Mouse (Mus musculus) kidney, adult 2 months (tissue): ENCODE measurements around the gene Ror2. TPM values are rescaled to one million over a fixed set of nuclear protein-coding genes. Genes with fewer than 3 reads are reported as not detected.

Source experiments
- DNase-seq: peaks from one replicate; pipeline ENCODE4 v3.0.0; 2021
- H3K27ac ChIP-seq: fragments of 200-500 bp; 2 replicates; pipeline ENCODE4 v1.5.1; 2012; ENCODE audit warnings: low read depth, low read length, control low read depth, inconsistent platforms; ENCODE audit not compliant: insufficient read depth
- H3K27me3 ChIP-seq: fragments of 200-500 bp; replicated peaks from 2 replicates; pipeline ENCODE4 v1.6.1; 2012; ENCODE audit warnings: mild to moderate bottlenecking, moderate library complexity, low read length, inconsistent platforms; ENCODE audit not compliant: control insufficient read depth, insufficient read depth
- H3K36me3 ChIP-seq: fragments of 200-500 bp; 2 replicates; pipeline ENCODE4 v1.6.1; 2012; ENCODE audit warnings: mild to moderate bottlenecking, moderate library complexity, low read length, inconsistent platforms; ENCODE audit not compliant: control insufficient read depth, insufficient read depth
- H3K4me1 ChIP-seq: fragments of 200-500 bp; 2 replicates; pipeline ENCODE4 v1.6.1; 2011; ENCODE audit warnings: low read length; ENCODE audit not compliant: control insufficient read depth, insufficient read depth
- H3K4me3 ChIP-seq: fragments of 200-500 bp; 2 replicates; pipeline ENCODE4 v1.5.1; 2011; ENCODE audit warnings: mild to moderate bottlenecking, low read depth, low read length, control low read depth; ENCODE audit not compliant: insufficient read depth
- CTCF ChIP-seq: fragments of 200-500 bp; conservative IDR thresholded peaks from 2 replicates; pipeline ENCODE4 v1.5.1; 2011; ENCODE audit warnings: low read depth, mild to moderate bottlenecking, control low read depth, low read length, moderate library complexity, mixed read lengths; ENCODE audit not compliant: insufficient read depth, insufficient read length
- POLR2A ChIP-seq: fragments of 200-500 bp; IDR thresholded peaks from one replicate; pipeline ENCODE4 v1.6.1; 2011; ENCODE audit warnings: low read depth, low read length, control low read depth
- WGBS: fragments of 180-500 bp; shearing (Covaris S2); methylation state at CpG from one replicate; pipeline ENCODE4 v1.1.7; 2018; 5-methylcytosine and 5-hydroxymethylcytosine counted together
- polyA plus RNA-seq: library from polyadenylated mRNA; depleted of rRNA; stranded (reverse); fragments of >200 nt; gene quantifications from 2 replicates; pipeline ENCODE4 v1.2.3, GENCODE M21; 2012

Gene Ror2
- polyA plus RNA-seq, 1 experiment = 3.7 TPM

- peak overlapping the region; percentile 59 for H3K4me3 ChIP-seq
- H3K27ac ChIP-seq = no peak overlapping the region
- H3K4me1 ChIP-seq = no peaks in the 10 kb centered on the region
- DNase-seq = peak; percentile 24
- TF ChIP-seq POLR2A (no peak), CTCF (no peak)
- no peaks in the 10 kb centered on the region for H3K27me3 ChIP-seq
- 6% methylated on average over 35 of the region's 35 CpGs for WGBS
- no peaks in the 10 kb centered on the region for H3K36me3 ChIP-seq
Measured at GRCm38 (mm10) chr13:53285261-53285755, 616 bp downstream of the Ror2 start.

GRCm38 (mm10) chr13:53284740-53285191, 1.2 kb downstream of the Ror2 start:
- Histone ChIP-seq H3K27ac (no peak overlapping the region), H3K27me3 (no peaks in the 10 kb centered on the region), H3K4me1 (no peaks in the 10 kb centered on the region), H3K36me3 (no peaks in the 10 kb centered on the region), H3K4me3 (peak overlapping the region; percentile 59)
- no peak for DNase-seq
- 35% methylated on average over 17 of the region's 17 CpGs for WGBS
- TF ChIP-seq CTCF = no peak
- no peak for TF ChIP-seq POLR2A

- Histone ChIP-seq H3K36me3 (no peaks in the 10 kb centered on the region), H3K4me1 (no peaks in the 10 kb centered on the region; the same call in 1 of the 2 replicates), H3K27ac (no peak overlapping the region), H3K27me3 (no peaks in the 10 kb centered on the region), H3K4me3 (no peak overlapping the region)
- DNase-seq = no peak
- TF ChIP-seq CTCF (no peak), POLR2A (no peak)
- 74% methylated on average over 11 of the region's 11 CpGs for WGBS
Measured at GRCm38 (mm10) chr13:53281604-53282396, 4.1 kb downstream of the Ror2 start.

GRCm38 (mm10) chr13:53278908-53279307, 7.0 kb downstream of the Ror2 start:
- WGBS = 65% methylated on average over 10 of the region's 10 CpGs
- Histone ChIP-seq H3K4me1 (peaks cover 2% of the 10 kb centered on the region; the same call in 1 of the 2 replicates), H3K27ac (no peak overlapping the region), H3K36me3 (no peaks in the 10 kb centered on the region), H3K4me3 (no peak overlapping the region), H3K27me3 (no peaks in the 10 kb centered on the region)
- no peak for TF ChIP-seq CTCF
- TF ChIP-seq POLR2A = no peak
- DNase-seq = peak; percentile 25

GRCm38 (mm10) chr13:53276381-53276780, 9.5 kb downstream of the Ror2 start:
- Histone ChIP-seq H3K36me3 (no peaks in the 10 kb centered on the region), H3K4me1 (peaks cover 2% of the 10 kb centered on the region; the same call in 1 of the 2 replicates), H3K4me3 (no peak overlapping the region), H3K27ac (no peak overlapping the region), H3K27me3 (no peaks in the 10 kb centered on the region)
- WGBS = 45% methylated on average over 7 of the region's 7 CpGs
- DNase-seq = peak; percentile 17
- TF ChIP-seq POLR2A (no peak), CTCF (no peak)

- TF ChIP-seq CTCF (no peak), POLR2A (no peak)
- peaks cover 2% of the 10 kb centered on the region; the same call in 1 of the 2 replicates for H3K4me1 ChIP-seq
- DNase-seq = peak; percentile 14
- H3K4me3 ChIP-seq = no peak overlapping the region
- no peaks in the 10 kb centered on the region for H3K27me3 ChIP-seq
- no peaks in the 10 kb centered on the region for H3K36me3 ChIP-seq
- H3K27ac ChIP-seq = no peak overlapping the region
- 64% methylated on average over 8 of the region's 8 CpGs for WGBS
Measured at GRCm38 (mm10) chr13:53275778-53276177, 10.1 kb downstream of the Ror2 start.

- H3K27me3 ChIP-seq = no peaks in the 10 kb centered on the region
- no peak overlapping the region for H3K27ac ChIP-seq
- DNase-seq = no peak
- peaks cover 2% of the 10 kb centered on the region; the same call in 1 of the 2 replicates for H3K4me1 ChIP-seq
- H3K4me3 ChIP-seq = no peak overlapping the region
- H3K36me3 ChIP-seq = no peaks in the 10 kb centered on the region
- 72% methylated on average over 1 of the region's 1 CpGs for WGBS
- TF ChIP-seq CTCF = no peak
- no peak for TF ChIP-seq POLR2A
Measured at GRCm38 (mm10) chr13:53274771-53275170, 11.2 kb downstream of the Ror2 start.
